Comparison of ENCODE assay signal across 16 mouse cellular contexts in genomic region chr3:127868880-127869279, GRCm38 (mm10). TPM values are rescaled to one million over a fixed set of nuclear protein-coding genes. Genes with fewer than 3 reads are reported as not detected.
DNase-seq lines count a peak whose midpoint lies in the region; ATAC-seq and TF ChIP-seq lines count a peak whose summit lies in the region.
"Had no signal": no experiment of that assay in that cellular context is flagged by ENCODE, and none has a peak within 500 bp of the region (broad histone marks: within the 10 kb centered on the region; RNA-seq: fewer than 3 reads in every experiment).

No protein-coding gene starts in this region.

- no peak for TF ChIP-seq CTCF in brain, embryonic 14.5 days (IDR thresholded peaks at IDR 0.05; ENCODE audit: borderline replicate concordance, extremely low read depth, insufficient read depth, insufficient read length)
- TF ChIP-seq CTCF in midbrain, postnatal 0 days (IDR thresholded peaks at IDR 0.05), result no peak

- H3K4me1 ChIP-seq in hindbrain, embryonic 11.5 days (replicated peaks; ENCODE audit: control insufficient read depth, insufficient read depth, low read length), result no peaks in the 10 kb centered on the region
- peaks cover 24% of the 10 kb centered on the region for H3K4me1 ChIP-seq in hindbrain, embryonic 10.5 days (replicated peaks)
- H3K4me1 ChIP-seq in hindbrain, embryonic 13.5 days (replicated peaks), result peaks cover 16% of the 10 kb centered on the region
- H3K4me1 ChIP-seq in midbrain, postnatal 0 days (ENCODE audit: insufficient read depth, low read length), result no peaks in the 10 kb centered on the region
- 0 out of 2 replicates have a peak, but pooled peaks cover 2% of the 10 kb centered on the region for H3K4me1 ChIP-seq in heart, embryonic 12.5 days (replicated peaks)
- H3K4me1 ChIP-seq: limb, embryonic 12.5 days had no signal

- no peak overlapping the region for H3K4me3 ChIP-seq in hindbrain, embryonic 11.5 days (ENCODE audit: low read depth, low read length)
- H3K4me3 ChIP-seq in hindbrain, embryonic 10.5 days, result no peak overlapping the region
- H3K4me3 ChIP-seq in hindbrain, embryonic 13.5 days, result no peak overlapping the region
- no peak overlapping the region for H3K4me3 ChIP-seq in midbrain, postnatal 0 days (ENCODE audit: low read depth, low read length)
- no peak overlapping the region for H3K4me3 ChIP-seq in heart, embryonic 12.5 days
- H3K4me3 ChIP-seq: heart, adult 2 months; limb, embryonic 12.5 days had no signal

- H3K4me2 ChIP-seq in hindbrain, embryonic 11.5 days (replicated peaks; ENCODE audit: low read depth, low read length), result no peak overlapping the region
- no peak overlapping the region for H3K4me2 ChIP-seq in hindbrain, embryonic 13.5 days
- H3K4me2 ChIP-seq in midbrain, postnatal 0 days (ENCODE audit: low read depth, low read length, poor library complexity, severe bottlenecking), result no peak overlapping the region
- no peak overlapping the region for H3K4me2 ChIP-seq in heart, embryonic 12.5 days
- H3K4me2 ChIP-seq: limb, embryonic 12.5 days had no signal

- no peak for TF ChIP-seq POLR2A in brain, embryonic 14.5 days (IDR thresholded peaks at IDR 0.05; ENCODE audit: borderline replicate concordance, extremely low read depth, insufficient read depth, insufficient read length, poor library complexity, severe bottlenecking)

- no peak for DNase-seq in hindbrain, embryonic 11.5 days (ENCODE audit: low spot score)
- DNase-seq in hindbrain, embryonic 10.5 days (ENCODE audit: low spot score), result no peak
- peak; percentile 86 for DNase-seq in brain, embryonic 14.5 days (ENCODE audit: low read depth)
- peak; percentile 14 for DNase-seq in midbrain, postnatal 0 days (ENCODE audit: low spot score)
- no peak for DNase-seq in heart, adult 11 months
- DNase-seq: adrenal gland, postnatal 25 days; cerebellum, postnatal 10 days; gastrocnemius, postnatal 10 days; heart, adult 2 months; kidney, postnatal 4 days; right cerebral cortex, postnatal 25 days had no signal

- H3K9ac ChIP-seq in hindbrain, embryonic 11.5 days (ENCODE audit: low read depth, low read length), result no peak overlapping the region
- no peak overlapping the region for H3K9ac ChIP-seq in hindbrain, embryonic 13.5 days
- no peak overlapping the region for H3K9ac ChIP-seq in midbrain, postnatal 0 days (replicated peaks; ENCODE audit: low read length, poor library complexity, severe bottlenecking)
- H3K9ac ChIP-seq in heart, embryonic 12.5 days, result no peak overlapping the region
- H3K9ac ChIP-seq: limb, embryonic 12.5 days; liver, embryonic 14.5 days had no signal

- no peaks in the 10 kb centered on the region for H3K36me3 ChIP-seq in hindbrain, embryonic 11.5 days (ENCODE audit: control insufficient read depth, insufficient read depth, low read length)
- H3K36me3 ChIP-seq in hindbrain, embryonic 10.5 days, result no peaks in the 10 kb centered on the region
- H3K36me3 ChIP-seq in hindbrain, embryonic 13.5 days, result no peaks in the 10 kb centered on the region
- H3K36me3 ChIP-seq in midbrain, postnatal 0 days (ENCODE audit: insufficient read depth, low read length), result no peaks in the 10 kb centered on the region
- H3K36me3 ChIP-seq in heart, embryonic 12.5 days, result no peaks in the 10 kb centered on the region
- H3K36me3 ChIP-seq: limb, embryonic 12.5 days had no signal

- peak; percentile 73 for ATAC-seq in hindbrain, embryonic 11.5 days (ENCODE audit: low FRiP score)
- peak; percentile 67; the same call in 1 of the 2 replicates for ATAC-seq in hindbrain, embryonic 13.5 days (ENCODE audit: low FRiP score)
- ATAC-seq in midbrain, postnatal 0 days (ENCODE audit: low FRiP score), result no peak
- no peak for ATAC-seq in heart, embryonic 12.5 days (ENCODE audit: insufficient number of reproducible peaks, low FRiP score)

- H3K9me3 ChIP-seq in hindbrain, embryonic 11.5 days (ENCODE audit: control insufficient read depth, low read length), result no peaks in the 10 kb centered on the region
- no peaks in the 10 kb centered on the region for H3K9me3 ChIP-seq in hindbrain, embryonic 10.5 days
- H3K9me3 ChIP-seq in hindbrain, embryonic 13.5 days, result no peaks in the 10 kb centered on the region
- H3K9me3 ChIP-seq in midbrain, postnatal 0 days (ENCODE audit: low read length), result no peaks in the 10 kb centered on the region
- H3K9me3 ChIP-seq in heart, embryonic 12.5 days (replicated peaks), result no peaks in the 10 kb centered on the region
- H3K9me3 ChIP-seq: limb, embryonic 12.5 days had no signal

- WGBS in hindbrain, embryonic 11.5 days, result 54% methylated on average over 5 of the region's 5 CpGs
- WGBS in hindbrain, embryonic 10.5 days, result 71% methylated on average over 5 of the region's 5 CpGs
- 37% methylated on average over 5 of the region's 5 CpGs for WGBS in hindbrain, embryonic 13.5 days
- WGBS in midbrain, postnatal 0 days, result 39% methylated on average over 5 of the region's 5 CpGs
- 89% methylated on average over 5 of the region's 5 CpGs for WGBS in heart, embryonic 12.5 days

- H3K27me3 ChIP-seq in hindbrain, embryonic 11.5 days (ENCODE audit: control insufficient read depth, insufficient read depth, low read length), result no peaks in the 10 kb centered on the region
- H3K27me3 ChIP-seq in hindbrain, embryonic 10.5 days (ENCODE audit: insufficient read depth, poor library complexity, severe bottlenecking), result no peaks in the 10 kb centered on the region
- no peaks in the 10 kb centered on the region for H3K27me3 ChIP-seq in hindbrain, embryonic 13.5 days
- no peaks in the 10 kb centered on the region for H3K27me3 ChIP-seq in midbrain, postnatal 0 days (ENCODE audit: insufficient read depth, low read length)
- H3K27me3 ChIP-seq in heart, embryonic 12.5 days (replicated peaks), result no peaks in the 10 kb centered on the region
- H3K27me3 ChIP-seq: limb, embryonic 12.5 days had no signal

- H3K27ac ChIP-seq in hindbrain, embryonic 11.5 days (ENCODE audit: low read depth, low read length), result 0 out of 2 replicates have a peak overlapping the region, but pooled peaks have one; percentile 17
- no peak overlapping the region for H3K27ac ChIP-seq in hindbrain, embryonic 10.5 days
- no peak overlapping the region for H3K27ac ChIP-seq in hindbrain, embryonic 13.5 days
- no peak overlapping the region for H3K27ac ChIP-seq in midbrain, postnatal 0 days (ENCODE audit: low read depth, low read length)
- no peak overlapping the region for H3K27ac ChIP-seq in heart, embryonic 12.5 days (ENCODE audit: poor library complexity, severe bottlenecking)
- H3K27ac ChIP-seq: heart, adult 2 months; limb, embryonic 12.5 days; liver, embryonic 14.5 days; stomach, postnatal 0 days had no signal

RNA-seq across cellular contexts. Expression of gene Fam241a, which starts 27.2 kb away (rescaled TPM):
- 10.8 and 11.3 TPM in 2 replicates for polyA plus RNA-seq in hindbrain, embryonic 11.5 days (2014; fragmentation: Nextera tagmentation; extraction: Ambion mirVana)
- polyA plus RNA-seq in hindbrain, embryonic 10.5 days (2016; fragmentation: Nextera tagmentation; extraction: Ambion mirVana), result 4.6 and 7.1 TPM in 2 replicates
- 6.1 and 6.3 TPM in 2 replicates for polyA plus RNA-seq in brain, embryonic 14.5 days (2012; rRNA removed)
- 10.1 and 11.1 TPM in 2 replicates for polyA plus RNA-seq in hindbrain, embryonic 13.5 days (2015; fragmentation: Nextera tagmentation; extraction: Ambion mirVana)
- 4.7 and 8.7 TPM in 2 replicates for total RNA-seq in midbrain, postnatal 0 days (2014; rRNA removed)
- polyA plus RNA-seq in midbrain, postnatal 0 days (2015; fragmentation: Nextera tagmentation; extraction: Ambion mirVana), result 6.6 and 7.9 TPM in 2 replicates
- 11.7 and 12.2 TPM in 2 replicates for polyA plus RNA-seq in heart, embryonic 12.5 days (2016; fragmentation: Nextera tagmentation; extraction: Ambion mirVana)

RNA-seq across cellular contexts. Expression of gene Ap1ar, which starts 31.6 kb away (rescaled TPM):
- polyA plus RNA-seq in hindbrain, embryonic 11.5 days (2014; fragmentation: Nextera tagmentation; extraction: Ambion mirVana), result 71.9 and 77.9 TPM in 2 replicates
- 56.0 and 60.8 TPM in 2 replicates for polyA plus RNA-seq in hindbrain, embryonic 10.5 days (2016; fragmentation: Nextera tagmentation; extraction: Ambion mirVana)
- polyA plus RNA-seq in brain, embryonic 14.5 days (2012; rRNA removed), result 43.9 and 69.3 TPM in 2 replicates
- polyA plus RNA-seq in hindbrain, embryonic 13.5 days (2015; fragmentation: Nextera tagmentation; extraction: Ambion mirVana), result 83.0 and 85.1 TPM in 2 replicates
- total RNA-seq in midbrain, postnatal 0 days (2014; rRNA removed), result 111 and 119 TPM in 2 replicates
- 71.2 and 78.6 TPM in 2 replicates for polyA plus RNA-seq in midbrain, postnatal 0 days (2015; fragmentation: Nextera tagmentation; extraction: Ambion mirVana)
- polyA plus RNA-seq in heart, embryonic 12.5 days (2016; fragmentation: Nextera tagmentation; extraction: Ambion mirVana), result 37.0 and 44.8 TPM in 2 replicates

Comparison
In these comparisons a context has a peak if more than half of its experiments do, and no peak if none do; other contexts are left out.
1. ATAC-seq: peak in hindbrain, embryonic 11.5 days (single experiment) and hindbrain, embryonic 13.5 days (single experiment); none in midbrain, postnatal 0 days (single experiment) and heart, embryonic 12.5 days (single experiment).
2. DNase-seq: peak in brain, embryonic 14.5 days (single experiment) and midbrain, postnatal 0 days (single experiment); none in hindbrain, embryonic 11.5 days (single experiment), hindbrain, embryonic 10.5 days (single experiment) and heart, adult 11 months (single experiment).